Mouse (Mus musculus): ENCODE measurements around the gene Gsg1l. TPM values are rescaled to one million over a fixed set of nuclear protein-coding genes. Genes with fewer than 3 reads are reported as not detected.

The Gsg1l gene
- total and polyA plus RNA-seq, 2 experiments from 2014 or later: 17.8 to 42.7 TPM

GRCm38 (mm10) chr7:125832767-125833166 lies 249.4 kb downstream of the Gsg1l start:
- 50% methylated on average over 1 of the region's 1 CpGs for WGBS
- H3K36me3 ChIP-seq (ENCODE audit: insufficient read depth, low read length): no peaks in the 10 kb centered on the region
- no peak overlapping the region for H3K4me3 ChIP-seq (ENCODE audit: low read depth, low read length)
- no peak overlapping the region for H3K4me2 ChIP-seq (ENCODE audit: low read depth, low read length, poor library complexity, severe bottlenecking)
- no peak for DNase-seq (ENCODE audit: low spot score)
- no peak for ATAC-seq (ENCODE audit: low FRiP score)
- H3K4me1 ChIP-seq (ENCODE audit: insufficient read depth, low read length): no peaks in the 10 kb centered on the region; the same call in 1 of the 2 replicates
- no peaks in the 10 kb centered on the region for H3K9me3 ChIP-seq (ENCODE audit: low read length)
- no peak overlapping the region for H3K27ac ChIP-seq (ENCODE audit: low read depth, low read length)
- no peak overlapping the region for H3K9ac ChIP-seq (replicated peaks; ENCODE audit: low read length, poor library complexity, severe bottlenecking)
- no peaks in the 10 kb centered on the region for H3K27me3 ChIP-seq (ENCODE audit: insufficient read depth, low read length)
- no peak for TF ChIP-seq CTCF (IDR thresholded peaks at IDR 0.05)

DNA sequence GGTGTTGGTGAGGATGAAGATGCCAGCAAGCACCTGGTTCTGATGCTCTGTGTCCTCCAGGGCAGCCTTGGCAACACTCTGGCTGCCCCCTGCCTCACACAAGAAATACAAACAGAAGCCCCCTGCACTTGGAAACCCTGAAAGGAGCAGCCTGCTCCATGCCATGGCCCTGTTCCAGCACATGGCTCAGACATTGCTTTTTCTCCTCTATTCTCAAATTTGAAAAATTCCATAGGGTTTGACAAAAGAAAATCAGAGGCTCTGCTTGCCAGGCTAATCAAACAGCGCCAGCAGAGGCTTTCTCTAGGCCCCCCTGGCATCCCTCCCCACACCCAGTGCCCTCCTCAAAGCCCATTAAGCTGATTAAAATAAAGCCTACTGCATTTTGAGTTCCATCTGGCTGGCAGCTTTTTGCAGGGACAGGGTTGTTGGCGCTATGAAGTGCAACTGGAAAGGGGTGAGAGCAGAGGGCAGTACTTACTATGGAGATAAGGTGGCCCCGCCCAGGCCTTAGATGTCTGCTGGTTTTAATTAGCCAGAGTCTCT lies 253.0 kb downstream of the Gsg1l start:
- Histone ChIP-seq H3K4me2 (ENCODE audit: low read depth, low read length, poor library complexity, severe bottlenecking) (no peak overlapping the region), H3K27ac (ENCODE audit: low read depth, low read length) (0 out of 2 replicates have a peak overlapping the region, but pooled peaks have one; percentile 13), H3K27me3 (ENCODE audit: insufficient read depth, low read length) (no peaks in the 10 kb centered on the region), H3K36me3 (ENCODE audit: insufficient read depth, low read length) (no peaks in the 10 kb centered on the region), H3K4me3 (ENCODE audit: low read depth, low read length) (no peak overlapping the region), H3K4me1 (ENCODE audit: insufficient read depth, low read length) (no peaks in the 10 kb centered on the region; the same call in 1 of the 2 replicates), H3K9ac (replicated peaks; ENCODE audit: low read length, poor library complexity, severe bottlenecking) (no peak overlapping the region), H3K9me3 (ENCODE audit: low read length) (no peaks in the 10 kb centered on the region)
- no peak for TF ChIP-seq CTCF (IDR thresholded peaks at IDR 0.05)
- 43% methylated on average over 3 of the region's 3 CpGs for WGBS
- DNase-seq (ENCODE audit: low spot score) (peak; percentile 75), ATAC-seq (ENCODE audit: low FRiP score) (no peak)

- H3K9me3 ChIP-seq (ENCODE audit: low read length): no peaks in the 10 kb centered on the region
- ATAC-seq (ENCODE audit: low FRiP score): no peak
- no peak overlapping the region for H3K9ac ChIP-seq (replicated peaks; ENCODE audit: low read length, poor library complexity, severe bottlenecking)
- no peaks in the 10 kb centered on the region for H3K36me3 ChIP-seq (ENCODE audit: insufficient read depth, low read length)
- H3K4me3 ChIP-seq (ENCODE audit: low read depth, low read length): no peak overlapping the region
- 0 out of 2 replicates have a peak overlapping the region, but pooled peaks have one; percentile 13 for H3K27ac ChIP-seq (ENCODE audit: low read depth, low read length)
- TF ChIP-seq CTCF (IDR thresholded peaks at IDR 0.05): no peak
- H3K27me3 ChIP-seq (ENCODE audit: insufficient read depth, low read length): no peaks in the 10 kb centered on the region
- H3K4me2 ChIP-seq (ENCODE audit: low read depth, low read length, poor library complexity, severe bottlenecking): no peak overlapping the region
- no peaks in the 10 kb centered on the region; the same call in 1 of the 2 replicates for H3K4me1 ChIP-seq (ENCODE audit: insufficient read depth, low read length)
- WGBS: 75% methylated on average over 5 of the region's 5 CpGs
- no peak for DNase-seq (ENCODE audit: low spot score)
These were observed 253.7 kb downstream of the Gsg1l start for GRCm38 (mm10) chr7:125828561-125828960.

Other genes with a start within 250 kb of the Gsg1l start
- gene Xpo6, start 118.1 kb upstream of the Gsg1l start, total RNA-seq (2014; rRNA removed): 117 and 157 TPM in 2 replicates
- 45.1 and 46.9 TPM in 2 replicates for gene Xpo6, start 118.1 kb upstream of the Gsg1l start, polyA plus RNA-seq (2015; fragmentation: Nextera tagmentation; extraction: Ambion mirVana)
- gene Sbk1, start 190.2 kb upstream of the Gsg1l start, total RNA-seq (2014; rRNA removed): 535 and 557 TPM in 2 replicates
- gene Sbk1, start 190.2 kb upstream of the Gsg1l start, polyA plus RNA-seq (2015; fragmentation: Nextera tagmentation; extraction: Ambion mirVana): 183 and 184 TPM in 2 replicates

Data from midbrain, postnatal 0 days (tissue).